Mouse (Mus musculus) thymus, adult 2 months (tissue): ENCODE results near the gene Tapbp.

Source experiments
- CTCF ChIP-seq: fragments of 200-500 bp; IDR thresholded peaks from 2 replicates; pipeline ENCODE4 v1.5.1; 2012; ENCODE audit warnings: mild to moderate bottlenecking, control low read depth, low read length, moderate library complexity, borderline replicate concordance; ENCODE audit not compliant: control insufficient read depth, poor library complexity, insufficient read depth; ENCODE audit errors: extremely low read depth
- POLR2A ChIP-seq: fragments of 200-500 bp; IDR thresholded peaks from 2 replicates; pipeline ENCODE4 v1.6.1; 2012; ENCODE audit warnings: mild to moderate bottlenecking, low read length, control low read depth, moderate library complexity; ENCODE audit not compliant: control insufficient read depth, poor library complexity, insufficient read depth; ENCODE audit errors: extremely low read depth

- TF ChIP-seq CTCF (no peak), POLR2A (no peak)
Observed at GRCm38 (mm10) chr17:33948905-33949537, 33.3 kb downstream of the Tapbp start.
